ENCODE assay signal across 21 mouse cellular contexts in the genomic region with DNA sequence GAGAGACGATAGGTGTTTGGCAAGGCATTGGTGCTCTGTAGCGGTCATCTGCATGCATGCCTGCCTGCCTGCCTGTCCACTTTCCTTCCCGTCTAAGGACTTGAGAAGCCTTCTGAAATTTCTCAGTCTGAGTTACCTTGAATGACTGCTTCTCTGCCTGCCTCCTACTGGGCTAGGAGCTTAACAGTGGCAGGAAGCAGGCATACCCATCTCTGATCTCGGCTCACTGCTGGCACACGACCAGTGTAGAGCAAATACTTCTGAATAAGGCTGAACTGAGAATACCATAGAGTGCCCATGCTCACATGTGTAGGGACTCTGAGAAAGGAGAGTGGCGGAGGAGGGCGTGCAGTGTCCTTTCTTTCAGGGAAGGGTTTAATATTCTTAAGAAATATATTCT.
DNase-seq lines count a peak whose midpoint lies in the region; ATAC-seq and TF ChIP-seq lines count a peak whose summit lies in the region.
"Had no signal": no experiment of that assay in that cellular context is flagged by ENCODE, and none has a peak within 500 bp of the region (broad histone marks: within the 10 kb centered on the region; RNA-seq: fewer than 3 reads in every experiment).

No protein-coding gene starts in this region.

- H3K4me1 ChIP-seq in lung, embryonic 16.5 days (replicated peaks; ENCODE audit: control insufficient read depth, insufficient read depth, low read length) = peaks cover 5% of the 10 kb centered on the region; the same call in 1 of the 2 replicates
- H3K4me1 ChIP-seq in stomach, postnatal 0 days (replicated peaks; ENCODE audit: control insufficient read depth, insufficient read depth) = no peaks in the 10 kb centered on the region
- H3K4me1 ChIP-seq in hindbrain, embryonic 14.5 days (replicated peaks; ENCODE audit: control insufficient read depth, insufficient read depth, low read length) = no peaks in the 10 kb centered on the region; the same call in 1 of the 2 replicates
- H3K4me1 ChIP-seq: forebrain, embryonic 10.5 days; forebrain, embryonic 13.5 days; hindbrain, embryonic 15.5 days had no signal

- H3K9me3 ChIP-seq in lung, embryonic 16.5 days (ENCODE audit: control insufficient read depth, low read length) = no peaks in the 10 kb centered on the region
- no peaks in the 10 kb centered on the region for H3K9me3 ChIP-seq in stomach, postnatal 0 days (ENCODE audit: control insufficient read depth, low read length)
- H3K9me3 ChIP-seq in hindbrain, embryonic 14.5 days (ENCODE audit: control insufficient read depth, low read length) = no peaks in the 10 kb centered on the region
- H3K9me3 ChIP-seq: forebrain, embryonic 10.5 days; forebrain, embryonic 13.5 days; G1E; heart, embryonic 10.5 days; heart, embryonic 13.5 days; hindbrain, embryonic 15.5 days had no signal

- TF ChIP-seq EP300 in stomach, postnatal 0 days (optimal IDR thresholded peaks at IDR 0.05) = no peak

- peak; percentile 22; the same call in 1 of the 2 replicates for TF ChIP-seq CTCF in stomach, postnatal 0 days (IDR thresholded peaks at IDR 0.05; ENCODE audit: low read depth)

- peak; percentile 54; the same call in 1 of the 2 replicates for ATAC-seq in lung, embryonic 16.5 days (ENCODE audit: low read depth)
- no peak for ATAC-seq in stomach, postnatal 0 days (ENCODE audit: low FRiP score, low TSS enrichment)
- no peak for ATAC-seq in hindbrain, embryonic 14.5 days (ENCODE audit: low FRiP score)
- ATAC-seq: forebrain, embryonic 13.5 days; forebrain, embryonic 16.5 days had no signal

- no peak overlapping the region for H3K4me2 ChIP-seq in lung, embryonic 16.5 days (ENCODE audit: low read depth, low read length)
- no peak overlapping the region for H3K4me2 ChIP-seq in stomach, postnatal 0 days (replicated peaks; ENCODE audit: low read depth)
- no peak overlapping the region for H3K4me2 ChIP-seq in hindbrain, embryonic 14.5 days (replicated peaks)
- H3K4me2 ChIP-seq: forebrain, embryonic 13.5 days; heart, embryonic 13.5 days; hindbrain, embryonic 15.5 days had no signal

- no peaks in the 10 kb centered on the region for H3K36me3 ChIP-seq in lung, embryonic 16.5 days (ENCODE audit: control insufficient read depth, insufficient read depth, low read length)
- H3K36me3 ChIP-seq in stomach, postnatal 0 days (ENCODE audit: control insufficient read depth, insufficient read depth, low read length) = no peaks in the 10 kb centered on the region
- H3K36me3 ChIP-seq in hindbrain, embryonic 14.5 days (replicated peaks; ENCODE audit: control insufficient read depth, insufficient read depth) = no peaks in the 10 kb centered on the region
- H3K36me3 ChIP-seq: forebrain, embryonic 10.5 days; G1E; heart, embryonic 10.5 days; heart, embryonic 13.5 days; hindbrain, embryonic 15.5 days had no signal

- no peak overlapping the region for H3K27ac ChIP-seq in lung, embryonic 16.5 days (ENCODE audit: low read length)
- no peak overlapping the region for H3K27ac ChIP-seq in stomach, postnatal 0 days (replicated peaks)
- no peak overlapping the region for H3K27ac ChIP-seq in hindbrain, embryonic 14.5 days
- H3K27ac ChIP-seq: forebrain, embryonic 10.5 days; forebrain, embryonic 13.5 days; gastrocnemius, adult 2 months; heart, adult 2 months; heart, embryonic 10.5 days; heart, embryonic 13.5 days; hindbrain, embryonic 15.5 days had no signal

- H3K4me3 ChIP-seq in lung, embryonic 16.5 days (ENCODE audit: low read length) = no peak overlapping the region
- H3K4me3 ChIP-seq in stomach, postnatal 0 days (ENCODE audit: low read depth, low read length) = no peak overlapping the region
- no peak overlapping the region for H3K4me3 ChIP-seq in hindbrain, embryonic 14.5 days (replicated peaks; ENCODE audit: low read length)
- H3K4me3 ChIP-seq: forebrain, embryonic 10.5 days; forebrain, embryonic 13.5 days; gastrocnemius, adult 2 months; heart, adult 2 months; heart, embryonic 10.5 days; heart, embryonic 13.5 days; hindbrain, embryonic 15.5 days had no signal

- DNase-seq in lung, postnatal 14 days = no peak
- DNase-seq in 3T3-L1 (ENCODE audit: low read depth, low spot score) (peak; percentile 48), liver (no peak)
- DNase-seq in lung, postnatal 10 days = peak; percentile 24
- no peak for DNase-seq in stomach, postnatal 0 days (ENCODE audit: low spot score)
- no peak for DNase-seq in hindbrain, embryonic 14.5 days (ENCODE audit: low spot score)
- DNase-seq: adrenal gland, adult 2 months; B cell, adult 2 months; cerebellum, adult 11 months; cerebellum, adult 8-10 months had no signal

- H3K9ac ChIP-seq in lung, embryonic 16.5 days (ENCODE audit: low read length) = no peak overlapping the region
- H3K9ac ChIP-seq in stomach, postnatal 0 days (ENCODE audit: low read length) = no peak overlapping the region
- no peak overlapping the region for H3K9ac ChIP-seq in hindbrain, embryonic 14.5 days
- H3K9ac ChIP-seq: forebrain, embryonic 13.5 days; heart, embryonic 13.5 days; hindbrain, embryonic 15.5 days had no signal

- WGBS in lung, embryonic 16.5 days = 59% methylated on average over 7 of the region's 7 CpGs
- WGBS in stomach, postnatal 0 days = 74% methylated on average over 7 of the region's 7 CpGs
- 77% methylated on average over 7 of the region's 7 CpGs for WGBS in hindbrain, embryonic 14.5 days

- H3K27me3 ChIP-seq in lung, embryonic 16.5 days (ENCODE audit: control insufficient read depth, insufficient read depth, low read depth, low read length) = no peaks in the 10 kb centered on the region
- H3K27me3 ChIP-seq in stomach, postnatal 0 days (ENCODE audit: control insufficient read depth, insufficient read depth, low read length) = no peaks in the 10 kb centered on the region
- no peaks in the 10 kb centered on the region for H3K27me3 ChIP-seq in hindbrain, embryonic 14.5 days (ENCODE audit: control insufficient read depth, insufficient read depth, low read length)
- H3K27me3 ChIP-seq: CH12.LX; forebrain, embryonic 13.5 days; heart, embryonic 13.5 days; hindbrain, embryonic 15.5 days had no signal

Comparison
In these comparisons a context has a peak if more than half of its experiments do, and no peak if none do; other contexts are left out.
1. DNase-seq: peak in 3T3-L1 (single experiment) and lung, postnatal 10 days (single experiment); none in lung, postnatal 14 days (single experiment), stomach, postnatal 0 days (single experiment), liver (single experiment) and hindbrain, embryonic 14.5 days (single experiment).